Mouse (Mus musculus) myocyte (in vitro differentiated cells): ENCODE data around the gene Zfp740.
"Not testable (repeated sequence)": the region's sequence is repeated elsewhere in the genome, so short reads cannot be mapped to it uniquely, and the experiment has no call there.

ENCODE experiments used
- E2F4 ChIP-seq: IDR thresholded peaks from one replicate; pipeline ENCODE4 v1.6.1; 2011; ENCODE audit warnings: mild to moderate bottlenecking, control low read depth, moderate library complexity; ENCODE audit not compliant: insufficient read depth
- MAX ChIP-seq: IDR thresholded peaks from one replicate; pipeline ENCODE4 v1.6.1; 2011; ENCODE audit warnings: low read depth, mild to moderate bottlenecking, control low read depth
- MYOD1 ChIP-seq, 3 experiments: IDR thresholded peaks; one replicate each; pipeline ENCODE4 v1.6.1; 2011; ENCODE audit warnings: control low read depth in 2 of 3, low read depth in 2 of 3, mild to moderate bottlenecking in 2 of 3, moderate library complexity in 1 of 3; ENCODE audit not compliant: insufficient read length in 2 of 3, control insufficient read depth in 1 of 3
- MYOG ChIP-seq, 3 experiments: IDR thresholded peaks; one replicate each; pipeline ENCODE4 v1.6.1; 2011; ENCODE audit warnings: control low read depth in 2 of 3, low read depth in 2 of 3, mild to moderate bottlenecking in 2 of 3; ENCODE audit not compliant: insufficient read length in 2 of 3, control insufficient read depth in 1 of 3, insufficient read depth in 1 of 3
- POLR2A ChIP-seq: IDR thresholded peaks from one replicate; pipeline ENCODE4 v1.6.1; 2011; ENCODE audit warnings: low read depth, mild to moderate bottlenecking, control low read depth, moderate library complexity; ENCODE audit not compliant: insufficient read length
- POLR2AphosphoS2 ChIP-seq: IDR thresholded peaks from one replicate; pipeline ENCODE4 v1.6.1; 2011; ENCODE audit warnings: low read depth, control low read depth; ENCODE audit not compliant: insufficient read length
- REST ChIP-seq: IDR thresholded peaks from one replicate; pipeline ENCODE4 v1.6.1; 2011; ENCODE audit warnings: mild to moderate bottlenecking, control low read depth, moderate library complexity; ENCODE audit not compliant: insufficient read depth, insufficient read length
- SRF ChIP-seq: IDR thresholded peaks from one replicate; pipeline ENCODE4 v1.6.1; 2011; ENCODE audit warnings: low read depth; ENCODE audit not compliant: control insufficient read depth, insufficient read length
- TCF12 ChIP-seq: IDR thresholded peaks from one replicate; pipeline ENCODE4 v1.6.1; 2011; ENCODE audit warnings: mild to moderate bottlenecking, control low read depth; ENCODE audit not compliant: poor library complexity, insufficient read depth, severe bottlenecking
- USF1 ChIP-seq: IDR thresholded peaks from one replicate; pipeline ENCODE4 v1.6.1; 2011; ENCODE audit warnings: low read depth, mild to moderate bottlenecking, control low read depth, moderate library complexity

DNA sequence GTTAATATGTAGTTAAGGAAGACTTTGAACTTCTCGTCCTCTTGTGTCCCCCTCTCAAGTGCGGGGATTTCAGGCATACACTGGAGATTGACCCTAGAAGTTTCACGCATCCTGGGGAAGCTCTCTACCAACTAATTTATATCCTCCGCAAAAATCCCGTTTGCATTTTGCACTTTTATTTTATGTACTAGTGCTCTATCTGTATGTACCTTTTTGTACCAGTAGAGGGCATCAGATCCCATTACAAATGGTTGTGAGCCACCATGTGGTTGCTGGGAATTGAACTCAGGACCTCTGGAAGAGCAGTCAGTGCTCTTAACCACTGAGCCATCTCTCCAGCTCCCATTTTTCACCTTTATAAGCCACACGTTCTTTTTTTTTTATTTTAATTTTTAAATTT, 48.0 kb upstream of the Zfp740 start:
- not testable (repeated sequence) for TF ChIP-seq USF1; MAX; TCF12; POLR2A; E2F4; POLR2AphosphoS2; MYOD1 (IDR thresholded peaks at IDR 0.05; ENCODE audit: control insufficient read depth in 1 of 3, insufficient read length in 2 of 3, low read depth in 2 of 3); SRF; MYOG (IDR thresholded peaks at IDR 0.05; ENCODE audit: control insufficient read depth in 1 of 3, insufficient read depth in 1 of 3, insufficient read length in 2 of 3, low read depth in 2 of 3); REST
